Mouse (Mus musculus): ENCODE data around the gene Ap5b1.

The Ap5b1 gene

DNA sequence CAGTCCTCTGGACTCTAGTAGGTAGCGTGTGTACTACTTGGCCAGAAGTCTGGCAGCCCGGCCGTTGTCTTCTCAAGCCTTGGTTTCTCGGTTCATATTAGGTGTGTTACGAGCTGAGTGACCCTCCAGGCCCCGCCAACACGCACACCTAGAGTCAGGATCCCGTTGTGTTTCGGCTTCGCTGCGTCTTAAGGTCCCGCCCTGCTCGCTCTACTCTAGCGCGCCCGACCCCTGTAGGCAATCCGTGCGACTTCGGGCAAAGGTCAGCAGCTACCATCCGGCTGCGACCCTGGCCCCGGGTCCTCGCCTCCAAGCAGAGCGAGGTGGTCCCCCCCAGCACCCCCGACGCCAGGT is 668 bp upstream of the Ap5b1 start:
- no peak for DNase-seq (ENCODE audit: low read depth, low spot score)

GRCm38 (mm10) chr19:5568470-5569140 is 780 bp downstream of the Ap5b1 start:
- peak; percentile 80 for DNase-seq (ENCODE audit: low read depth, low spot score)

DNA sequence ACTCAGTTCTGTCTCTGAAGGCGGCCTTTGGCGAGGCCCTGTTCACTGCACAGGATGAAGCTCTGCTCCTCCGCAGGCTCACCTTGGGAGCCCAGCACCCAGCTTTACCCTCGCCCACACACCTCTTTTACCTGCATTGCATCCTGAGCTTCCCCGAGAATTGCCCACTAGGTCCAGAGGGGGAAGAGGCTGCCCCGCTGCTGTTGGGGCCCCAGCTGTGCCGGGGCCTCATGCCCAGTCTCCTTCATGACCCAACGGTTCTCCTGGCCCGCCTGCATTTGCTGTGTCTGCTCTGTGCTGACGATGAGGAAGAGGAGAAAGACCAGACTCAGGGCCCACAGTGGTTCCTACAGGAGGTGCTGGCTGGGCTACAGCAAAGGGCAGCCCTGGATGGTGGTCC is 1.7 kb downstream of the Ap5b1 start:
- DNase-seq (ENCODE audit: low read depth, low spot score), result no peak

GRCm38 (mm10) chr19:5570353-5571246 is 2.8 kb downstream of the Ap5b1 start:
- DNase-seq (ENCODE audit: low read depth, low spot score), result no peak

- DNase-seq (ENCODE audit: low read depth, low spot score), result no peak
Measured at GRCm38 (mm10) chr19:5571831-5572230, 4.0 kb downstream of the Ap5b1 start.

DNA sequence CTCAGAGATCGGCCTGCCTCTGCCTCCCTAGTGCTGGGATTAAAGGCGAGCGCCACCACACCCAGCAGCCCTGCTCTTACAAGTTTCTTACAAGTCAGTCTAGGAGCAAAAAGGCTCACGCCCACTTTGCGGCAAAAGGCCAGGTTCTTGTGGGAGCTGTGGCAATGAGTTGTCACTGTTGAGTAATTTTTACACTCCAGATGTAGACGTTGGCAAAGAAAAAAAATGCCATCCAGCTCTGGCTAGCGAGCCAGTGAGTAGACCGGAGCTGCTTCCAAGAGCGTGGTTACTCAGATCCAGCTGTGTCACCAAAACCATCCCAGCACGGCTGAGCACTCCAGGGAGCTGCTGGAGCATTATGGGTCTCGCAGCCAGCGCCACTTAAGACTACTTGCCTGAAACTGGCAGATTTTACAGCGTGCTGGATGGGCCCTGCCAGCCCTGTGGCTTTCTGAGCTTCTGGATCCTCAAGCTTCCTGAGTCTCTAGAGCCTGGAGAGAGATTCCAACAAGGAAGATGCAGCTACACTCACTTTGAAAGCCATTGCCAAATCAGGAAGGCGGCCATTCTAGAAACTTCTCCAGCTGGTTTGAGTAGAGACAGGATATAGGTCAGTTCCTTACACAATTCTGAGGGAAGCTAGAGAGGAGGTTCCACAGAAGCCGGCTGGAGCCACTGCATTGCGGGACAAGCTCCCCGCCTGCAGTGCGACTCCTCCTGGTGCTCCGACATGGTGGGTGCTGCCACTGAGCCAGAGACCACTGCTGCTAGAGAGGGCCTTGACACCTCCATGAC is 4.7 kb downstream of the Ap5b1 start:
- no peak for DNase-seq (ENCODE audit: low read depth, low spot score)

DNA sequence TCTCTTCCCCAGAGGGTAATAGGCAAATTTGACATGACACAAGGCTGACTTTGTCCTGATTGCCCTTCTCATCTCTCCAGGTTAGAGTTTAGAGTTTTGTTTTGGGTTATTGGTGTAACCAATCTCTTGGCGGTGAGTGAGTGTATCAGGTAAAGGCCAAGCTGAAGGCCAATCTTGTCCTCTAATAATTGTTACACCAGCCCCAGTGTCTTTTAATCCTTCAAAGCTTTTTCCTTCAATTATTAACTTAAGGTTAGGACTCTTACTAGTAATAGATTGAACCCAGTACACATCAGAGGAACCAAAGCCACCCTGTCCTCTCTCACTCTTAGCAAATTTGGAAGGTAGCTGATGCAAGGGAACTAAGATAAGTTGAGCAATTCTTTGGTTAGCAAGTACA is 7.5 kb downstream of the Ap5b1 start:
- DNase-seq (ENCODE audit: low read depth, low spot score), result no peak

GRCm38 (mm10) chr19:5579971-5580370 is 12.1 kb downstream of the Ap5b1 start:
- no peak for DNase-seq (ENCODE audit: low read depth, low spot score)

DNA sequence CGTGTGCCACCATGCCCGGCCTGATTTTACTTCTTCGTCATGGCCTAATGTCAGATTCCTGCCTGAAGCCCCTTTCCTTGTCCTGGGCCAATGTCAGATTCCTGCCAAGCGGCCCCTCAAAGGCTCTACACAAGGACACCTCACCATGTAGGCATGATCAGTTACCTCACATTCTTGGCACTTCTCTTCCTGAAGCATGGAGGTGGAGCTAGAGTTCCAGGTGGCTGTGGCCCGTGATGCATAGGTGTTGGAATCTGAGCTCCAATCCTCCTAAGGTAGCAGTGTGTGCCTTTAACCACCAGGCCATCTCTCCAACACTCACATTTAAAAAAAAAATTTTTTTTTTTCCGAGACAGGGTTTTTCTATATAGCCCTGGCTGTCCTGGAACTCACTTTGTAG is 13.0 kb downstream of the Ap5b1 start:
- no peak for DNase-seq (ENCODE audit: low read depth, low spot score)

DNA sequence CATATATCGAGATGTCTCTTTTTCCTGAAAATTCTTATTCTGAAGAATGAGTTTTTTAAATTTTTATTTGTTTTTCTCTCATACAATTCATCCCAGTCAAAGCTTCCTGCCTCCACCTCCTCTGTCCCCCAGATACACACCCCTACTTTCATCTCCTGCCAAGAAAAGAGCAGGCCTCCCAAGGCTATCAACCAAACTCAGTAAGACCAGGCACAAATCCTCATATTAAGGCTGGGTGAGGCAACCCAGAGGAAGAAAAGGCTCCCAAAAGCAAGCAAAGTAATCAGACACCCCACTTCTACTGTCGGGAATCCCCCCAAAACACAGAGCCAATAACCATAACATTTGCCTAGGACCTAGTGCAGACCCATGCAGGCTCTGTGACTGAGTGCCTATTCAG is 14.2 kb downstream of the Ap5b1 start:
- DNase-seq (ENCODE audit: low read depth, low spot score), result no peak

DNA sequence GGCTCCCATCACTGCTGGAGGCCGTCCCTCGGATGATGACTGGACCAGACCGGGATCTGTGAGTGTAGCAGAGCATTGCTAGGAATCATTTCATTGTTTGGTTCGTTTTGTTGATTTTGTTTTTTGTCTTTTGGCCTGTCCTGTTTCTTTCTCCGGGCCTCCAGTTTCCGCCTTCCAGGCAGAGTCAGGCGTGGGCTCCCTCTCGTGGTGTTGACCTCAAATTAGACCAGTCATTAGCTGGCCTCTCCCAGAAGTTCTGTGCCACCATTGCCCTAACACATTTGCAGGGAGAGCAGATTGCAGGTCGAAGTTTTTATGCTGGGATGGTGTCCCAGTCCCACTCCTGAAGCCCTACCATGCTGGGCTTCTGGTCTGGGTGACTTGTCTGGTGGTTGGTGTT is 21.3 kb downstream of the Ap5b1 start:
- no peak for DNase-seq (ENCODE audit: low read depth, low spot score)

DNA sequence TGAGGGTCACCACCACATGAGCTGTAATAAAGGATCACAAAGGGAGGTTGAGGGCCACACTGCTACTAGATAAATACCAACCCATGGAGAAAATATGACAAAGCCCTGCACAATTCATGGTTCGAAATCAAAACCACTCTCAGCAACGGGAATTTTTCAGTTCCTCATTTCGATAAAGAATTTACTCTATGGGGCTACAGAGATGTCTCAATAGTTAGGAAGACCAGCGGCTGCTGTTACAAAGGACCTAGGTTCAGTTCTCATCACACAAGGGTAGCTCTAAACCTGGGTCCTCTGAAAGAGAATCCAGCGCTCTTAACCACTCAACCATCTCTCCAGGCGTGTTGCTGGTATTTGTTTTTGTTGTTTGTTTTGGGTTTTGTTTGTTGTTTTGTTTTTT is 24.1 kb downstream of the Ap5b1 start:
- no peak for DNase-seq (ENCODE audit: low read depth, low spot score)

- DNase-seq (ENCODE audit: low read depth, low spot score), result no peak
Measured at GRCm38 (mm10) chr19:5599224-5599623, 31.4 kb downstream of the Ap5b1 start.

- peak; percentile 52 for DNase-seq (ENCODE audit: low read depth, low spot score)
Measured at GRCm38 (mm10) chr19:5601752-5602541, 34.1 kb downstream of the Ap5b1 start, which contains the start of gene Rnaseh2c. Gene Rnaseh2c, plus strand, starts transcription at chr19:5601873.

- DNase-seq (ENCODE audit: low read depth, low spot score), result no peak
Measured at GRCm38 (mm10) chr19:5603664-5604063, 35.8 kb downstream of the Ap5b1 start.

- DNase-seq (ENCODE audit: low read depth, low spot score), result no peak
Measured at GRCm38 (mm10) chr19:5605126-5605525, 37.3 kb downstream of the Ap5b1 start.

GRCm38 (mm10) chr19:5606196-5606595 is 38.4 kb downstream of the Ap5b1 start:
- DNase-seq (ENCODE audit: low read depth, low spot score), result no peak

DNA sequence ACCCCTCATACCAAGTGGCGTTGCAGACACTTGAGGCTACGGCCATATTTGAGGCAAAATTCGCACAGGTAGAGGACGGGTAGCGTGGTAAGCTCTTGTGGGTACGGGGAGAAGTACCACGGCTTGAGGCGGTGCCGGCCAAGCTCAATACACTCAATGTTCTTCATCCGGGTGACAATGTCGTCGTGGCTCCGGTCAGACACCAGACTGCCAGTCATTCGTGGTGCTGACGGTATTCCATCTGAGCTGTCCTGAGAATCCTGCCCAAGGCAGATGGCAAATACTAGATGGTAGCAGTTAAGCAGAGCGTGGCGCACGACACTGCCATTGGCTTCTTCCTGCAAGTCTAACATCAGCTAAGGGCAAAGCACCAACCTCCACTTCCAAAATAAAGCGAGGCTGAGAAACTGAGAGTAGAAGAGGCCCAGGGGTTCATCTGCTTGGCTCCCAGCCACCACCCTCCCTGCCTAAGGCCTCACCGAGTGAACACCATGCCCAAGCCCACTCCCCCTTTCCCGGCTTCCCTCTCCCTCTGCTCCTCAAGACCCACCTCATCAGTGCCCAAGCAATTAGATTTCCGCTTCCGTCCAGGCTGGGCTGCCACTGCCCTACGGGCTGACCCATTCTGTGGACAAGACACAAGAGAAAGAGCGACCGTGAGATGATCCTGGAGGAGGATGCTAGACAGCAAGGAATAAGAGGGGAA is 40.0 kb downstream of the Ap5b1 start:
- DNase-seq (ENCODE audit: low read depth, low spot score), result no peak

DNA sequence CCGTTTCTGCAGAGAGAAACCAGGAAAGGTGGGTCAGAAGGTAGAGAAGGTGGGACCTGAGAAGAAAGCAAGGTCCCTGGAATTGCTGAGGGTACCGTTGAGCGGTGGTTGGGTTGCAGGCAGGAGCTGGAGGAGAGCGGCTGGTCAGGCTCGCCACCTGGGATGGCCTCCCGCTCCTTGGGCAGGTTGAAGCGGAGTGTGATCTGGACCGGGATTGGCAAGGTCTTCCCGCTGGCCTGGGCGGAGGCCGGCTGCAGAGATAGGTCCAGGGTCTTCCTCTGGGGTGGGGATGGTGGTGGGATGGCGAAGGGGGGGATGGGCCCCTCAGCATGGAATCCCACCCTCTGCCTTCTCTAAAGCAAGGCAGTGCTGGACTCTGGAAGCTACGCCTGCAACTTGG is 40.9 kb downstream of the Ap5b1 start:
- DNase-seq (ENCODE audit: low read depth, low spot score), result no peak

- no peak for DNase-seq (ENCODE audit: low read depth, low spot score)
Measured at GRCm38 (mm10) chr19:5609171-5609546, 41.3 kb downstream of the Ap5b1 start.

All from WW6 (cell line).